Mouse (Mus musculus) brain, adult 10 weeks (tissue): Measurements from ENCODE around the gene Kdm5a. TPM values are rescaled to one million over a fixed set of nuclear protein-coding genes. Genes with fewer than 3 reads are reported as not detected.

Experiments
- polyA plus RNA-seq: library from polyadenylated mRNA; stranded (reverse); fragments of 350-450 nt; fragmentation: Illumina TruSeq; extraction: RNeasy Lipid Tissue Mini Kit (QIAGEN cat#74804); gene quantifications from one replicate; pipeline ENCODE4 v1.2.3, GENCODE M21; 2015; ENCODE audit warnings: low read depth, low replicate concordance

Kdm5a gene
- 20.4 TPM for polyA plus RNA-seq

DNA sequence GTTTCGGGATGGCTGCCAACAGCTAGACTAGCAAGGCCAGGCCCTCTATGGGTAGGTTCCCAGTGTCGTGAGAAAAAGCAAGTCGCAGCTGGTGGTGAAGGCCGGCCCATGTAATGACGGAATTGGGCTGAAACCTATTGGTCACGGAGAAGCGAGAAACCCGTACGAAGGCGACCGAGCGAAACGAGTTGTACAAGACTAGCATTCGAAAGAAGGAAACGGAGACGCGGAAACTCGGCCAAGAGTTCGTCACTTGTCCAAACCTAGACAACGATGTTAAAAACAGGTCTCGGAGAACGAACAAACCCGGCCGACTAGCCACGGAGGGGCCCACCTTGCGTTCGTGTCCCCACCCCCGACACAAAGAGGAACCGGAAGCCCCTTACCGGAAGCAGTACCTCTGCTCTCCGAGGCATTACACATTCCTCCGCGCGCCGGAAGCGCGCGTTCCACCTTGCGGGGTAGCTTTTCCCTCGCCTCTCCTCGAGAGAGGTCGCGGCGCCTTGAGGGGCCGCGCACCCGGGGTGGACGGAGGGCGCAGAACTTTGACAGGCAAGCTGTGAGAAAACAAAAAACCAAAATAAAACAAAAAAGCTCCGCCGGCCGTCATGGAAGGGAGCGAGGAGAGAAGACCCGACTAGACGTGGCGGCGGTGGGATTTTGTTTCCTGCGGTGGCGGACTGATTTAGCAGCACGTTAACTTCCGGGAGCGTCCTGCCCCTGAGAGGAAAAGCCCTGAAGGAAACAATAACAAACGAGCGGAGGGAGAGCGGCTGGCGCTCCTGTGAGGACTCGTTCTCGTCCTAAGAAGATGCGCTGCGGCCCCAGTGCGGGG is at the start of gene Kdm5a, which contains the start of gene Ccdc77:
Gene Kdm5a (plus strand): TSS at position 437 of the 835 bp plus-strand sequence.
Gene Ccdc77 (minus strand): TSS at position 687 of the 835 bp plus-strand sequence.

DNA sequence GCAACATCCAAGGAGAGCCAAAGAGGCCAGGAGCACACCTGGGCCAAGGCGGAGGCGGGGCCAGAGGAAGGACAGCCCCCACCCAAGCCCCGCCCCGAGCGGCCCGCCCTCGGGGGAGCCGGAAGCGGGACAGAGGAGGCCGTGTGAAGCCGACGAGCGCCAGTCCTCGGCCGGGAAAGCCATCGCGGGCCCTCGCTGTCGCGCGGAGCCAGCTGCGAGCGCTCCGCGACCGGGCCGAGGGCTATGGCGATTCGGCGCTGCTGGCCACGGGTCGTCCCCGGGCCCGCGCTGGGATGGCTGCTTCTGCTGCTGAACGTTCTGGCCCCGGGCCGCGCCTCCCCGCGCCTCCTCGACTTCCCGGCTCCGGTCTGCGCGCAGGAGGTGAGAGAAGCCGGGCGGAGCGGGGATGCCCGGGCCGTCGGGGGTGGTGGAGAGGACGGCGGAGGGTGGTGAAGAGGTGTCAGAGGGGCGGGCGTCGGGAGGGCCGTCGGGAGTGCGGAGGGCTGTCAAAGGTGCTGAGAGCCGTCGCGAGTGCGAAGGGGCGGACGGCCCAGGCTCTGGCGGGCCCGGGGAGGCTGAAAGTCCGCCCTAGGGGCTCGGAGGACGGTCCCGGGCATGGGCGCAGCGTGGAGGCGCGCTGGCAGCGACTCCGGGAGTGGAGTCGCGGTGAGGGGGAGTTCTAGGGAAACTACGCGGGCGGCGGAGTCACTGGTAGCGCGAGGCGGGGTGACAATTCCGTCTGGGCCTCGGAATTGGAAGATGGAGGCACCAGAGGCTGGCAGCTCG is 99.4 kb downstream of the Kdm5a start, which contains the start of gene Il17ra:
Gene Il17ra (plus strand): TSS at position 162 of the 786 bp plus-strand sequence.

DNA sequence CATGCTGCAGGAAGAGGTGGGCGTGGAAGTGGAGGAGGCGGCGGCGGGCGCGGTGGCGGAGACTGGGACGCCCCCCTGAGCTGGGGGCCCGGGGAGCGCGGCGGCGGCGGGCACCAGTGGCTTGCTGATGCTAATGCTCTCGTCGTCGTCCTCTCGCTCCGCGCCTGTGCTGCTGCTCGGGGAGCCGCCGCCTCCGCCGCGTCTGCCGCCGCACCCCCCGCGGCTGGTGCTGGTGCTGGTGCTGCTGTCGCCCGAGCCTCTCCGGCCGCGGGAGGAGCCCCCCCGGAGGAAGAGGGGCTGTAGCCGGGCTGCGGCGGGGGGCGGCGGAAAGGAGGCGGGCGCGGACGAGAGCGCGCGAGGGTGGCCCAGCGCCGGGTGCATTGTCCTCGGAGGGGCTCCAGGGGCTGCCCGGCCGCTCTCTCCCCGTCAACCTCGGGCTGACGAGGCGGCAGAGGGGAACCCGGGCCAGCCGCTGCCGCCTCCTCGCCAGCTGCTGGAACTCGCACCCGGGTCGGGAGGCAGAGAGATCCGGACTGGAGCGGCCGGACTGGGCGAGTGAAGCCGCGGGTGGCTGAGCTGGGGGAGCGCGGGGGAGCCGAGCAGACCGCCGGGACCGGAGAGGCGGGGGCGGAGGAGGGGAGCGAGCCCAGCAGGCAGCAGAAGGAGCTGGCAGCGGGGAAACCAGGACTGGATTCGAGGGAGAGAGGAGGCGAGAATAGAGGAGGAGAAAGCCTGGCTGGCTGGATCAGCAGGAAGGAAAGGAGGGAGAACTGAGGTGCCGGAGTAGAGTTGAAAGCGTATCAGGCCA is 129.7 kb downstream of the Kdm5a start, which contains the start of gene Tmem121b:
Gene Tmem121b (minus strand): TSS at position 434 of the 808 bp plus-strand sequence.

Other genes starting within 250 kb of the Kdm5a start
- gene D330020A13Rik, start 69.8 kb upstream of the Kdm5a start, polyA plus RNA-seq, result not detected
- gene B4galnt3, start 69.6 kb upstream of the Kdm5a start, polyA plus RNA-seq, result 0.64 TPM
- gene Ccdc77, start 250 bp downstream of the Kdm5a start, polyA plus RNA-seq, result 5.6 TPM
- 11.5 TPM for gene Il17ra, start 99.1 kb downstream of the Kdm5a start, polyA plus RNA-seq
- 29.2 TPM for gene Tmem121b, start 129.7 kb downstream of the Kdm5a start, polyA plus RNA-seq
- gene Hdhd5, start 167.2 kb downstream of the Kdm5a start, polyA plus RNA-seq, result 33.6 TPM